Mouse (Mus musculus): ENCODE results near the gene Zmpste24.

Gene Zmpste24

DNA sequence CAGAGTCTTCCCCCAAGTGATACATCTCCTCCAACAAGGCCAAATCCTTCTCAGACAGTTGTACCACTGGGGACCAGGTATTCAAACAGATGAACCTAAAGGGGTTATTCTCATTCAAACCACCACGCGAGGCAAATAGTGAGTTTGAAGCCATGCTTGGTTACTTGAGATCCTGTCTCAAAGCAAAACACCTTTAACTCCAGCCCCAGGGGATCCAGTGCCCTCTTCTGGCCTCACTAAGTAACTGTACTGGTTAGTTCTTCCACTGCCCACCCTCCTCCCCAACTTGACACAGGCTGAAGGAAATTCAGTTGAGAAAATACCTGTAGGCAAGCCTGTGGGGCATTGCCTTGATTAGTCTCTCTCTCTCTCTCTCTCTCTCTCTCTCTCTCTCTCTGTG lies 65.0 kb downstream of the Zmpste24 start:
- no peak for DNase-seq (ENCODE audit: low spot score in 2 of 2)

DNA sequence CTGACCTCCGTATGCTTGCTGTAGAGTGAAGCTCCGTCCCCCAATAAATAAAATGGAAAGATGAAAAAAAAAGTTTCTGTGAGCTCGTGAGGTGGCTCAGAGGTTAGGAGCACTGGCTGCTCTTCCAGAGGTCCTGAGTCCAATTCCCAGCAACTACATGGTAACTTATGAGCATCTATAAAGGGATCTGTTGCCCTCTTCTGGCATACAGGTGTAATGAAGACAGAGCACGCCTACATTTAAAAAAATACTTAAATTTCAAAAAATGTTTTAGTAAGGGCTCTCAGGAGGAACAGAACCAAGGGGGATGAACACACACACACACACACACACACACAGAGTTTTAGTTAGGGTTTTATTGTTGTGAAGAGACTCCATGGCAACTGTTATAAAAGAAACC lies 66.6 kb downstream of the Zmpste24 start:
- no peak for DNase-seq (ENCODE audit: low spot score in 2 of 2)

DNA sequence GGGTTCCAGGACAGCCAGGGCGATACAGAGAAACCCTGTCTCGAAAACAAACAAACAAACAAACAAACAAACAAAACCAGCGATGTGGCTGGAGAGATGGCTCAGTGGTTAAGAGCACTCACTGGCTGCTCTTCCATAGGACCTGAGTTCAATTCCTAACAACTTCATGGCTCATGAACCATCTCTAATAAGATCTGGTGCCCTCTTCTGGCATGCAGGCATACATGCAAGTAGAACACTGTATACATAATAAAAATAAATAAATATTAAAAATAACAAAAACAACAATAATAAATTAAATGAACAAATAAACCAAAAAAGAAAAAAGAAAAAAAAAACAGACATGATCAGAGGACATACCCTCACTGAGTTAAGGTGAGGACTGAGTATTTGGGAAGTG lies 68.4 kb downstream of the Zmpste24 start:
- DNase-seq (ENCODE audit: low spot score in 2 of 2): no peak

DNA sequence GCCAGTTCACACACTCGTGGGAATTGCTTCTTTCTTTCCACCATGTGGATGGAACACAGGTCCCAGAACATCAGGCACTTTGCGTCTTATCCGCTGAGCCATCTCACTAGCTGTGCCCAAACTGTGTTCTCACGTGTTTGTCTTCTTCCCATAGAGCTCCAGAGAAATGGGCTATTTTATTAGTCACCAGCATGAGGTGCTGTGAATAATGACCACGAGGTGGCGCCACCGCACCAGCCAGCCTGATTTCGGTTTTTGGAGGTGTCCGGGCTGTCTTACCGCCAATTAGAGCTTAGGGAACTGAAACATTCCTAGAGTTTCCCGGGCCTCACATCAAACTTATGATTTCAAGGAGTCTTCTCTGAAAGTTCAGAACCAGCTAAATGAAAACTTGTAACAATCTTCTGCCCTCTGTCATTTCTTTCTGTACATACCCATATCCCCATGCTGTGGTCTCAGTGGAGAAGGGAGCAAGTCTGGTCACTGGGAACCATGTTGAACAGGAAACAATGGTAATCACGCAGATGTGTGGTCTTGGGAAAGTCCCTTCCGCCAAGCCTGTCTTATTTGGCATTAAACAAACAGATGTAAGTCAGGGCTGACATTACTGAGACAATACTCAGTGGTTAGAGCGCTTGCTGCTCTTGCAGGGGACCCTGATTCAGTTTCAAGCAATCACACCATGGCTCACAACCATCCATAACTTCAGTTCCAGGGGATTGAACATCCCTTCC lies 69.2 kb downstream of the Zmpste24 start:
- peak in 1 of 2 experiments; percentile 73 for DNase-seq (ENCODE audit: low spot score in 2 of 2)

DNA sequence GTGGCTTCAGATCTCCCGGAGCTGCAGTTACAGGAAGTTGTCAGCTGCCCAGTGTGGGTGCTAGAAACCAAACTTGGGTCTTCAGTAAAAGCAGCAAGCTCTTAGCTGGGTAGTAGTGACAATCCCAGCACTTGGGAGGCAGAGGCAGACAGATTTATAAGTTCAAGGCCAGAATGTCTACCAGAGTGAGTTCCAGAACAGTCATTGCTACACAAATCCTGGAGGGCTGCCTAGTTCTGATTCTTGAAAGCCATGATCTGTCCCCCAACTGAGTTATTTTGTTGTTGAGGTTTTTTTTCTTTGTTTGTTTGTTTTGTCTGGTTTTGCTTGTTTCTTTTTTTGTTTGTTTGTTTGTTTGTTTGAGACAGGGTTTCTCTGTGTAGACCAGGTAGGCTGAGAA lies 69.9 kb downstream of the Zmpste24 start:
- no peak for DNase-seq (ENCODE audit: low spot score in 2 of 2)

DNA sequence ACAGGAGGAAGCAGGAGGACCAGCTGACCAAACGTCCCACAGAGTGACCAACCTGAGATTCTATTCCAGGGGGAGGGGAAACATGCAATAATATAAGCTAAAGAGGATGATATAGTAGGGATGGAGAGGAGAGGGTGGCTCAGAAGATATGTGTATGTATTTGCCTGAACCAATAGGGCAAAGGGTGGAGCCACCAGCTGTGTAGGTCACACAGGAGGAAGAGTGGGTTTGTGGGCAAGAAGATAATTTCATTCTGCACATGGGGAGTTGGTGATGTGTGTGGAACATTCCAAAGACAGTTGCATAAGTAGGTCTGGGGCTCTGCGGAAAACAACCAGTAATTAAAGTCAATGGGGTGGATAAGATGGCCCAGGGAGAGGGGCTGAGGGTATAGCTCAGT lies 72.4 kb downstream of the Zmpste24 start:
- DNase-seq (ENCODE audit: low spot score in 2 of 2): no peak

DNA sequence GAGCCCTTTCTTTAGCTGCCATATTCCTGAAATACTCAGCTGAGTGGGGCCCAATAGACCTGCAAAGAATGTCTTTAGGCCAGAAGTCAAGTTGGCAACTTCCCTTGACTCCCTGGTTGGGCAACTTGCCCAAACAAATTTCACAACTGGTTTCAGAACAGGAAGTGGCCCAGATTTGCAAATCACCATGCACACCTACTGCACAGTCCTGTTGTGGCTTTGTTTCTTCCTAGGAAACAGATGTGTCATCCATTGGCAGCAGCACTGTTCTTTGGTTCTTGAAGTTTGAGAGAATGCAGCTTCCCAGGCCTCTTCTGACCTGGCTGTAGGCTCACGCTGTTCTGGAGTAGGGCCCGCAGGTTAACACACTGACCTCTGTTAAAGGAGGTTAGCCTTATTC lies 74.1 kb downstream of the Zmpste24 start:
- DNase-seq (ENCODE audit: low spot score in 2 of 2): no peak

DNA sequence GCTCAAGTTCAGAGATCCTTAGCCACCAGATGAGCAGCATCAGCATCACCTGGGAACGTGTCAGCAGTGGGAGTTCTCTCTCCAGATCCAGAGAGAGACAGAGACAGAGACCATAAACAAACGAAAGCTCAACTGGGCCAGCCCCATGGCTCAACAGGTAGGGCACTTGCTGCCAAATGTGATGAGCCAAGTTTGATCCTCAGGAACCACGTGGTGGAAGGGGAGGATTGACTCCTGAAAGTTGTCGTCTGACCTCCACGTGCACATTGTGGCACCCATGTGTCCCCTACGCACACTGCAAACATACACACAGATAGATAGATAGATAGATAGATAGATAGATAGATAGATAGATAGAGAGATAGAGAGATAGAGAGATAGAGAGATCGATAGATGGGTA lies 74.6 kb downstream of the Zmpste24 start:
- DNase-seq (ENCODE audit: low spot score in 2 of 2): no peak

DNA sequence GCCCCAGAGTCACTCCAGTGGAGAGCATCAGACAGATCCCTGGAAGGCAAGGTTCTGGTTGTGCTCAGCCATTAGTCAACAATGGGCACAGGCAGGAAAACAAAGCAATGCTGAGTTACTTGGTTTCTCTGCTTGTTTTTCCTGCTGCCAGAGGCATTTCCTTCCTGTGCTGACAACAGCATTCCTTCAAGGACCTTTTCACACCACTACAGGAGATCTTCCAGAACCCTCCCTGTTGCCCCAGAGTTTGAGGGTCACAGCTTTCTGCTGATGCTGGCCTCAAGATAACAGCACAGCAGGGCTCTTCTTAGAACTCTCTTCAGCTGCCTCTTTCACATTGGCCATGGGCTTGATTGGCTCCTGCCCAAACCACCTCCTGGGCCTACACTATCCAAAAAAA lies 76.1 kb downstream of the Zmpste24 start:
- no peak for DNase-seq (ENCODE audit: low spot score in 2 of 2)

DNA sequence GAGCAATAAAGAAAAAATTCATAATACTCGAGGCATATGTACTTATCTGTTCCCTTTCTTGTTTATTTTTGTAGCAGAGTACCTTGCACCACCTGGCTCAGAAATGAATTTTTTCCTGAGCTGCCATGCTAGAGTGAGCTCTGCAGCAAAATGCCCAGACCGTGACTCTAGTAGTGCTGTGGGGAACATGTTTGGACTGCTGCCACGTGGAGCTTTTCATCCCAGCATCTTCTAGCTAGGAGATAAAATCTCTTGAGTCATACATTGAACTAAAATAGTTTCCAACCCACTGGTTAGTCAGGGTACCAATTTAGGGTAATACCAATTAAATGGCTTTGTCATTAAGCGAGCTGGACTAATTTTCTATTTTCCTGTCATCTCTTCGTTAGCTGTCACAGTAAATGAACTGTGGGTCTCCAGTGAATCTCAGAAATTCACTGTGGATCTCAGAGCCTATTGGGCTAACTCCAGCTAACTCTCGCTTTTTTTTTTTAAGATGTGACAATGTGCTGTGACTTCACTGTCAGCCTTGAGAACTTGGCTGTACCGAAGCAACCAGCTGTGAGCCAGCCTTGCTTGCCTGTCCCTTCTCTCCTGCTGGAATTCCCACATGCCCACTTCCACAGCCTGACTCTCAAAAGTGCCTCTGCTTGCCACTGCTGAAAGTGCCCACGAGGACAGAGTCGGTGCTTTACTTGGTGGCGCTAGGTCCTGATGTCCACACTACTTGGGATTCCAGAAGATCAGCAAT lies 77.8 kb downstream of the Zmpste24 start:
- peak in 1 of 2 experiments; percentile 51 for DNase-seq (ENCODE audit: low spot score in 2 of 2)

DNA sequence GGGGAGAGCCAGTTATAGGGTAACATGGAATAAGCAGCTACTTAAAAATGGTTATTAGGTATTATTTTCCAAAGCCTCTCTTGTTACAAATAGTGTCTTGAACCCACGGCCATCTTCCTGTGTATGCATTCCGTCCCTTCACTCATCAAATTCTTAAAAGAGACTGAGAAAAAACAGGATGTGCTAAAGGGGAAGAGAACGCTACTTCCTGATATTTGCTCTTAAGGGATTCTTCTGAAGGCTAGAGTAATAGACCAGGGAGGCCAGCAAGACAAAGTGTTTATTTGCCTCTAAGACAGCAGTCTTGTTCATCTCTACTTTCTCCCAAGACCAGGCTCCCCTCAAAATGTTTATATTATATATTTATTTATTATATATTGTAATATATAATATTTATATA lies 79.8 kb downstream of the Zmpste24 start:
- no peak for DNase-seq (ENCODE audit: low spot score in 2 of 2)

DNA sequence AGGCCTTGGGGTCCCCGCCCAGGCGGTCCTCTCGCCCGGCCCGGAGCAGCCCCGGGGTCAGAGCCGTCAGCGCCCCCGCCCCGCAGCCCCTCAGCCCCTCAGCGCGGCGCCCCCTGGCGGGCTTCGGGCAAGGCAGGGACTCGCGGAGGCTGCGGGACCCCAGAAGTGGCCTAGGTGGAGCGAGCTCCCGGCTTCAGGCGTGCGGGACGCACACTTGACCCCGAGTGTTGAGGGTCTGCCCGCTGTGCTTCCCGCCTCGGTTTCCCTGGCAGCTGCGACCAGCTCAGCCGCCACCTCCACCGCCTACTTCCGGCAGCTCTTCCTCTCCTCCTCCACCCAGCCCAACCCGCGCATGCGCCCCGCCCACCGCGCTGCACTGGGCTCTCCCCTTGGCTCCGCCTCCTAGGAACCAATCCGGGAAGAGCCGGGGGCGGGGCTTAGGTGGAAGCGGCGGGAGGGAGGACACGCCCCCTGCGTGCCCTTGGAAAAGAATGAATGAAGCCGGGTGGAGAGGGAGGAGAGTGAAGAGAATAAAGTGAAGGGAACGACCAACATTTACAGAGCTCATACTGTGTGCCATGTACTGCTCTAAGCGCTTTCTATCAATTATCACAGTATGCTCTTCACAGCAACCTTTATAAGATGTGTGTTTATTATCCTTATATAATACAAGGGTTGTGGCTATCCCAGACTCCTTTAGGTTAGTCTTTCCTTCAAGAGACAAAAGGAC lies 80.9 kb downstream of the Zmpste24 start, which contains the start of gene Smap2:
Smap2 (minus strand) TSS at position 320 of the 730 bp plus-strand sequence.
- peak; percentile 99 for DNase-seq (ENCODE audit: low spot score in 2 of 2)

DNA sequence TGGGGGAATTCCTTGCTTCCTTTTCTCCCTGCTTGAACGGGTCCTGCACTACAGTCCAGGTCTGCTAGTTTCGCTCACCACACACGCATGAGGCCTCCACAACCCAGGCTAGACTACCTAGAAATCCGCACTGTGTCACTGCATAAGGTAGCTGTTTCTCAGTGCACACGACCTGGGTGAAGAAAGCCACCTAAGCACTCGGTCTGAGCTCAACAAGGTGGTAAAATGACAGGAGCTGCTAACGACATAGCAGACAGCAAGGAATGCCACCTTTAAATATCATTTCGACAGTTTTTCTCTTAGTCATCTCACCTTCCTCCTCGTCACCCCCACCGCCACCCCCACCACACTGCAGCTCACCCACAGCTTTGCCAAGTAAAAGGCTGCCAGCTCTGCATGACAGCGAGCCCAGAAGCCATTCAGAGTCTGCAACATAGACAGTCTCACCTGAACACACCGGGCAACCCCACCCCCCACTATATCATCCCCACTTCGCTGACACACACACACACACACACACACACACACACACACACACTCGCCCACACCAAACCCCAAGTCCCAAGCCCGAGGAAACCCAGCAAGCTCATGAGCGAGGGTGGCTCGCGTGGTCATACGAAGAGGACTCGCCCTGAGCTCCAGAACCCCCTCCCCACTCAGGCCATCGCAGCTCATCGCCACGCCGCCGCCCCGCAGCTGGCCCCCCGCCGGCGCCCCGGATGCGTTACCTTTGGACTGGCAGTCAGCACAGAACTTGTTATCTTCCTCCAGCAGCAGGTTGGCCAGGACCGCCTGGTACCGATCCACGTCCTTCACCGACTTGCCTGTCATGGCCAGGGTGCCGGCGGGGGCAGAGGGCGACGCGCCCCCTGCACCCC lies 81.8 kb downstream of the Zmpste24 start:
- DNase-seq (ENCODE audit: low spot score in 2 of 2): peak; percentile 65 to 68

DNA sequence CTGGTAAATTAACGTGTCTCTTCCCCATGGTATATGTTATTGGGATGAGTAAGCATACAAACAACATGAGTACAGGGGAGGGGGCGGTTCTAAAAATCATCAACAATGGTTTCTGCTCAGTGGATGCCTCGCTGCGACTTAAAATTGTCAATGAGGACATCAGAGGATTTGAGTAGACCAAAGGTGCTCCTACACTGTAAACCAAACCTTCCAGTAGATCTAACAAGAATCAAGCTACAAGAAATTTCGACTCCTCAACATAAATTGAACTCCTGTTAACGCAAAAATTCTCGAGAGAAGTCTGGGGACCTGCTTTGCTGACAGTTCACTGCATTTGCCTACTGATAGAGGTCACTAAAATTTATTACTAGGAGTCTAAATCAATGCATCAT lies 82.8 kb downstream of the Zmpste24 start:
- no peak for DNase-seq (ENCODE audit: low spot score in 2 of 2)

DNA sequence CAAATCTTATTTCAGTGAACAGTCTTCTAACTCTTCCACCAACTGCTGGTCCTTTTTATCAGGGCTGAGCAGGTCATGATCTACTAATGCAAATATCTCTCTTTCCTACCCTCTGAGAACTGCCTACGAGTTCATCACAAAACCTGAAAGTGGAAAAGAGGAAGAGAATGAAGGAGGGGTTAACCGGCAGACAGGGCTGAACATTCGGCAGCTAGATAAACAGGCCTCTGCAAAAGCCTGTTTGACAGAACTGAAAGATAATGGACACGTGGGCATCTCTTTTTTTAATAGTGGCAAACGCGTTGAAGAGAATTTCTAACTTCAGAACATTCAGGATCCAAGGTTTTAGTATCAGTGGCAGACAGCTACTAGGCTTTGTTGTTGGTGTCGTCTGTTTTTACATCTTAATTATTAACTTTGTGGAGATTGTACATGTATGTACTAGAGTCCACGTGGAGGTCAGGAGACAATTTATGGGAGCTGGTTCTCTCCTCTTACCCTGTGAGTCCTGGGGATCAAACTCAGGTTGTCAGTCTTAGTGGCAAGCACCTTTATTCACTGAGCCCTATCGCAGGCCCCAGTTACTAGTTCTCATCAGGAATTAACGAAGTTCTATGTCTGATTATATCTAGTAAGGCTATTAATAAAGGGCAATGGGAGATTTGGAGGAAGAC lies 83.3 kb downstream of the Zmpste24 start:
- no peak for DNase-seq (ENCODE audit: low spot score in 2 of 2)

DNA sequence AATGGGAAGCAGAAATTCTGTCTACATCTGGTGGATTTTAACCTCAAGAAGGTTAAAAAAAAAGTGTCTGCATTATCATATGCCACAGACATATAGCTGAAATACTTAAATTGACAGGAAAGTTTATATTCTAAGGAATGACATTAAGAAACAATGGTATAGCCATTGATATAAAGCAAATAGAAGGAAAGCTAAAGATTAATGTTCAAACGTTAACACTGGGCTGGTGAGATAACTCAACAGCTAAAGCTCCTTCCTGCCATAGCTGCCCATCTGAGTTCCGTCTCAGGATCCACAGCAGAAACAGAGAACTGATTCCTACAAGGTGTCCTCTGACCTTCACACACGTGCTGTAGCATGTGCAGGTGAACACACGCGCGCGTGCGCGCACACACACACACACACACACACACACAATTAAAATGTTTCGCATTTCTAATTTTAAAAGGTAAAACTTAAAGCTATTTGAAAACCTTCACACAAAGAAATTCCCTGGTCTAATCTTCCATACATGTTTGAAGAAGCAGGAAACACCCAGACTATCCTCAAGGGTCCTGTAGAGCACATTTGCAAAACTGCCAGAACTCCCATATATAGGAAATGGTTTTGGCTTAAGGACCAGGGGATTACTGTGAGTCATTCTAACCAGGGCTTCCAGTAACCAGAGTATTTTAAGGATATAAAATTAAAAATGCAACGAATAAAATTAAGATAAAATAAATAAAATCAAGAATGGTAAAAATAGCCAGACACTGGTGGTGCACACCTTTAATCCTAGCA lies 87.1 kb downstream of the Zmpste24 start:
- DNase-seq (ENCODE audit: low spot score in 2 of 2): no peak
